Mouse (Mus musculus) c-Kit-negative CD71-positive TER-119-positive erythroid progenitor cells, embryonic 14.5 days (primary cell): ENCODE measurements around the gene Scarb2.

Source experiments
- DNase-seq: peaks from one replicate; pipeline ENCODE4 v3.0.0-alpha.2; 2013; ENCODE audit warnings: low read depth, low spot score

Gene Scarb2

DNA sequence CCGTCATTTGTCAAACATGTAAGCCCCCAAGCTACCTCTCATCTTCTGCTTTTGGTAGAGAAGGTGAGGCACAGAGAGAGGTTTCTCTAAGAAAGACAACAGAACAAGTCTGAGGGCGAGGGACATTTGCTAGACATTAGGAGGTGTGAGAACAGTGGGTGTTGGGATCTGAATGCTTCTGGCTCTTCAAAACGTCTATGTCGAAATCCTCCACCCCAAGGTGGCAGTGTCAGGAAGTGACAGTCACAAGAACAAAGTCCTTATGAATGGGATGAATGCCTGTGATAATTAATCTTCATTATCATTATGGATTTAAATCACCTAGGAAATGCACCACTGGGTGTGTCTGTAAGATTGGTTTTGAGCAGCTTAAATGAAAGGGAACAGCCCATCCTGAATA is 11.3 kb downstream of the Scarb2 start:
- DNase-seq, result no peak

DNA sequence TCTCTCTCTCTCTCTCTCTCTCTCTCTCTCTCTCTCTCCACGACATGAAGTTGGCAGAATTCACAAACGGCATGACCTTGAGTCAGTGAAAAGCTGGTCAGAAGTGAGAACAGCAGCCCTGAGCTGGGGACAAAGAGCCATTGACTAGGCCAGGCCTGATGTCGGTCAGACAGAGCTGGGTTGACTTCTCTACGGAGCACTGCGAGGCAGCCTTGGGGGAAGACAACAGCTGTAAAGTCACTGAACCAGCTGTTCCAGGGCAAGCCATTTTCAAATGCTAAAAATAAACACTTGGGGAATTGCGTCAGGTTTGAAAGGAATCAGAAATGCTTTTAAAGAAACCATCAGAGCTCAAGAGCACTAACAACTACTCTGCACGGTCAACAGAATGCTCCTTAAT is 13.2 kb downstream of the Scarb2 start:
- no peak for DNase-seq

DNA sequence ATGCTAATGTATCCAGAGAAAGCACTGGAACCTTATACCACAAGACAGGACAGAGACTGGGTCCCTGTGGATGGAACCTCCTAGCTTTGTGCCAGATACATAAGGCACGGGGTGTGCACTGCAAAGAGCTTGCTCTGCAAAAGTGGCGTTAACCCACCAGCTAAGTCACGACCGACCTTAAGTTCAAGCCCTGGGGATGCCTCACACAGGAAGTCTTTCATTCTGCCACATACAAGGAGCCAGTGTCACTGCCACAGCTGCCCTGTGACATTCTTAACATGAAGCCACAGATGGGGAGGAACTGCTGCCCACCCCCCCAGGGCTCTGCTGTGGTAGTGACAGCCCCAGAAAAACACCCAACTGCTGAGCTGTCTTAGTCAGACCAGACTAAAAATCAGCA is 15.9 kb downstream of the Scarb2 start:
- no peak for DNase-seq

DNA sequence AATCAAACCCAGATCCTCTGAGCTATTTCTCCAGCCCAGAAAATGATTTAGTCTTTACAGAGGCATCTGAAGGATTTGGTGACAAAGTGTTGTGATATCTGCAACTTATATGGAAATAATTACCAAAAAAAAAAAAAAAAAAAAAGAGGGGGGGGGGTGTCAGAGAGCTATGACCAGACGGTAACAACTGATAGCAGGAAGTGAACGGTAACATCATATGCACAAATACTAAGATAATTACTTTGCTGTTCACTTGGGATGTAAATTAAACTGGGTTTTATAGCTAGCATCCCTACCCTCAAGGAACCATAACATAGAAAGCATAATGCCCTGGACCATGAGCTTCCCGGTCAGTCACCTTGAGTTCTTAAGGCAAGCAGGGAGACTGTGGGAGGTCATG is 16.3 kb downstream of the Scarb2 start:
- DNase-seq, result no peak

DNA sequence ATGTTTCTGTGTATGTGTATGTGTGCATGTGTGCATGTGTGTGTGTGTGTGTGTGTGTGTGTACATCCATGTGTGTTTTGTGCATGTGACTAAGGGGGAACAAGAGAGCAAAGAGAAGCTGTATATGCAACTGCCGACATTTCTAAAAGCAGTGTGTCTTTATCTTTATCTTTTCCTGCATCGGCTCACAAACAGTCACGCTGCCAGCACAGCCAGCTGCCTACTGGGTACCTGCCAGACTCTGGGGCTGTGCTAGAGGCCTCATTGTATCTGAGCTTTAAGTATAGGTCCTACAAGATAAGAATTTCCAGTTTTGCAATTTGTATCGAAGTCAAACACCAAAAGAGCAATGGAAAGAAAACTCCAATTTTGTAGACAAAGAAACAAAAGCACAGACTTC is 17.1 kb downstream of the Scarb2 start:
- no peak for DNase-seq

DNA sequence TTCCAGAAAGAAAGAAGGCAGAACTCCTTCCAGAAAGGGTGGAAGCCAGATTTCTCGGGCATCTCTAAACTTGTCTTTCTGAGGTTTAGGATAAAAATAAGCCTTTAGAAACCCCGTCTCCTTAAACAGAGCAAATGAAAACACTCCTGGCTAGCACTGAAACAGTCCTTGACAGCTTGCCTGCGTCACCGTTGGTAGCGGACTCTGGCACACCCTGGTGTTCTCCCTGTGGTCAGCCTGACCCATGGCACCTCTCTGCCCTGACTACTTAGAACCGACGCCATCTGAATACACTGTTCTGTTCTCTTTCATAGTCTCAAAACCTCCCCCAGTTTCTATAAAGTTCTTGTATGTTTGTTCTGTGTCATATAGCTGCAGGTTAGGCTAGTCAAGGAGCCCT is 17.7 kb downstream of the Scarb2 start:
- no peak for DNase-seq

DNA sequence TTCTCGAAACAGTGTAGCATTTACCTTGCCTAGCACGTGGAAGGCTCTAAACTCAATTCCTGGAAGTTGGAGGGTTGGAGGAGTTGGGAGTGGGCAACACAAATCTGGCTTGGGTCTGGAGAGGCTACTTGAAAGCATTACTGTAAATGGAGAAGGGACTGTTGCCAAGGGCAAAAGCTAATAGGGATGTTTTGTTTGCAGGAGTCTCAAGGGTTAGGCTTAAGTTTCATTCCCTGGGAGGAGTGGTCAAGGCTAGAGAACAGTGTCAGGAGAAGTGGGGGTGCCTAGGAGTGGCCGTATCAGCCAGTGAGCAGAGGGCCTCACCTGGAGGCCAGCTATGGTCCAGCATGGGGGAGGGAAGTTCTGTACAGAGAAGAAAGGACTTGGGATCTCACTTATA is 18.2 kb downstream of the Scarb2 start:
- DNase-seq, result no peak

DNA sequence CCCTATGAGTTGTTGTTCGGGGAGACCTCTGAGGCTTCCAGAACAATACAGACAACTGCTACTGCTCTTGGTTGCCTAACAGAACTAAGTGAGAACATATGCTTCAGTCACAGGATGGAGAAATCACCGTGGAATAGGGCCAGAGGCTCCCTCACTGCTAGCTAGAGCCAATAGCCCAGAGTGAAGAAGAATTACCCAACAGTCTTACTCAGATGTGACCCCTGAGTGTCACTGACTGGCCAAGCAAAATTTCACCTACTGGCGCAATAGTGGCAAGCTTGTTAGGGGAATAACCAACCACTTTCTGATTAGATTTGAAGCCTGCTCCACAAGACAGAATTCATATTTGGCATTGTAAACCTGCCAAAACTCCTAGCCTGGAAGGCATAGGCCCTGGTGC is 19.9 kb downstream of the Scarb2 start:
- no peak for DNase-seq

DNA sequence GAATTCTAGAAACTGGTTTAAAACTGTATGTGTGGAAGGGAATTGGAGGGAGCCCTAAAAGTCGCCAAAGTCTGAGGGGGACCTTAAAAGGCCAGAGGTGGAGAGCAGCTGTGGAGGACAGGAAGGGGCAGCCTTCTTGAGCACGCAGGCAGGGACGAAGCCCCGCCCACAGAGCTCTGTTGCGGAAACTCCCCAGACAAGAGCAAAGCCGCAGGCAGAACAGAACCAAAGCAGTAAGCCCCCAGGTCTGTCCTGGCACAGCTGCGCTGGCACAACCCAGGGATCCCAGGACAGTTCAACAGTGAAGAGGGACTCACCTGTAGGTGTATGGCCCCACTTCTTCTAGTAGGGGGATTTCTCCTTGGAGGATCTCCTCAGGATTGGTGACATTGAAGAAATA is 21.8 kb downstream of the Scarb2 start:
- DNase-seq, result no peak

DNA sequence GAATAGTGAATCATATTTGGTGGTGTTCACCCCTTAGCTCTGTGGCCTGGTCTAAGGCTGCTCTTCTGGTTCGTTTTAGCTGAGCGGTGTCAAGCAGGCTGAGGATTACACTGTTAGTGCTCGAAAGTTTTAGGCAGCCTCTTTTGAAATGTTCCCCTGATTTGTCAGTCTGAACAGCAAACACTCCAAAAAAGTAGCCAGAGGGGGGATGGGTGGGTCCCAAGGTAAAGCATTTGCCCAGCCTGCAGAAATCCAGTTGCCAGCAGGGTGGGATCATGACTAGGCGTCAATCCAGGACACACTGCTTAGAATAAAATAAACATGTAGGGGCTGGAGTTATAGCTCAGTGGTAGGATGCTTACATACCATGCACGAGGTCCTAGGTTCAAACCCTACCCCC is 33.8 kb downstream of the Scarb2 start:
- DNase-seq, result no peak

DNA sequence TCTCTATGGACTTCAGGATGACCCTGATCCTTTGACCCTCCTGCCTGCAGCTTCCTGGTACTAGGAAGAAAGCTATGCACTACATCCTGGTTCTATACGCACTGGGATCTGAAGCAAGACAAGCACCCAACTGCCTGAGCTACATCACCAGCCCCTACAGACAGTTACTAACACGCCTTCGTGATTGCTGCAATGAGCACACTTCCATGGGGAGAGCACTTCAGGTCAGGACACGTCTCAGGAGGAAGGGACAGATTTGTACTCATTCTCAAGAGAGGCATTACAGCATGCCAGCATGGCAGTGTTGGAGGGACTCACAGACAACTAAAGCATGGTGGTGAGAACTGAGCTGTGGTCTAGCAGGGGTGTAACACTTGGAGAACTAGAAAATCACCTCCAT is 35.1 kb downstream of the Scarb2 start:
- DNase-seq, result no peak

DNA sequence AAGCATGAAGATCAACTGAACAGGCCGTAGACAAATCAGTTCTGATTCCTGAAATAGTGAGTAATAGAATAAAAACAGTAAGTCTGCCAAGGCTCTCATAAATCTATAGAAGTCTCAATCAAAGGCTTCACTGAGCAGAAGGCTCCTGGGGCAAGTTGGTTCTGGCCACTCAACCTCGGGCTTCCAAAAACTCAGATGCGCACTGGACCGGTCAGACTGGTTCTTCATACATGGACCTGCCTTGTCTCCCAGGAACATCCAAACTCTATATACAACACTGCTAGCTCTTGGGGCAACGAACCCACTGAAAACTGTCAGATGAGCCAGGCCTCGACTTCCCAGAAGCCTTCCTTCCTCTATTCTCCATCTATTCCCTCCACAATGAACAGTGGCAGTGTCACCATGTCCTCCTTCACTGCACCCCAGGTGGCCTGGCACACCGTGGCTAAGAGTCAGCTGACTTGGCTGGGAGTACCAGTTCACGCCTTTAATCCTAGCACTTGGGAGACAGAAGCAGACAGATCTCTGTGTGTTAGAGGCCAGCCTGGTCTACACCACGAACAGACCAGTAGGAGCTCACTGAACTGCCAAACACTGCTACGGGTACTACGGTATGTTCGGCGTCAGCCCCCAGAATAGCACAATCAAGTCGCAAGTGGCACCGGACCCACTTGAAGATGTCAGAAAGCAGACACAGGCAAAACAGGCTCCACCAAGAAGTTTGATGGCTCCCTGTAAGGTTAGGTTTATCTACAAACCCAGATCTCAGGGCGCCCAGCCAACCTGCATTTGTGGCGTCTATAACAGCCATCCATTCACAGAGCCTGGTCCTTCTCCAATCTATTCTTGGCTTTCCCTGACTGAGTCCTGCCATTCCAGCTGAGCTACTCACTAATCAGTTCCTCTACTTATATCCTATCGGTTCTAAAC is 37.2 kb downstream of the Scarb2 start:
- DNase-seq, result no peak

DNA sequence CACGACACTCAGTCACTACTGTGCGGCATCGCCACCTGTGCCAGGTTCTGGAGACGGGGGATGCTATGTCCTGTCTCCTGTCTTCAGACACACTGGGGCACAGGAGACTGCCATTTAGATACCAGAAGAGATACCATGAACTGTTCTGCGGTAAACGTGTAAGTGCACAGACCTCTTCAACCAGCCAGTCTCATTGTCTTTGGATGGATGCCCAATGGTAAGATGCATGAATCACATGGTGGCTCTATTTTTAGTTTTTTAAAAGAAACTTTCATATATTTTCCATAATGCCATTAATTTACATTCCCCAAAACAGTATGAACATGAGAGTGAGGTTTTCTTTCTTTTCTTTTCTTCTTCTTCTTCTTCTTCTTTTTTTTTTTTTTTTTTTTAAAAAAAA is 38.4 kb downstream of the Scarb2 start:
- no peak for DNase-seq

DNA sequence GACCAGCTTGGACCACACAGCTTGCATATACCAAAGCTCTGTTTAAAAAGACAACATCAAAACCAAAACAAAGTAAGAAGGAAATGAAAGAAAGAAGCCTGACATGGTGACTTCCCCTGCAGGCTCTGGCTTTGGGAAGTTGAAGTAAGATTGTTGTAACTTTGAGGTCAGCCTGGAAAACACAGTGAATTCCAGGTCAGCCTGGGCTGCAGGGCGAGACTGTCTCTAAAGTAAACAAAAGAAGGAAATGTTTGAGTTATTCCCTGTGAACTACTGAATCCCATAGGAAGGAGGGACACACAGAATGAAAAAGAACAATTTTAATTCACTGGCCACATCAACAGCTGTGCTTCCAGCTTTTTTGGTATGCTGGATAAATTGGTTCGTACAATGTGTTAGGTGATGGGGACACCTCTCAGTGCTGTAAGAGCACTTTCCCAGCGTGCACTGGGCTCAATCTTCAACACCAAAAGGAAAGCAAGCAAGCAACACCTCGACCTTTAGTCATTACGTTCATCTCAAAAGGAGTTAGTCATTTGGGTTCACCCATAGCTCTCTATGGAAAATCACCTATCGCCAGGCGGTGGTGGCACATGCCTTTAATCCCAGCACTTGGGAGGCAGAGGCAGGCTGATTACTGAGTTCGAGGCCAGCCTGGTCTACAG is 39.4 kb downstream of the Scarb2 start:
- no peak for DNase-seq

DNA sequence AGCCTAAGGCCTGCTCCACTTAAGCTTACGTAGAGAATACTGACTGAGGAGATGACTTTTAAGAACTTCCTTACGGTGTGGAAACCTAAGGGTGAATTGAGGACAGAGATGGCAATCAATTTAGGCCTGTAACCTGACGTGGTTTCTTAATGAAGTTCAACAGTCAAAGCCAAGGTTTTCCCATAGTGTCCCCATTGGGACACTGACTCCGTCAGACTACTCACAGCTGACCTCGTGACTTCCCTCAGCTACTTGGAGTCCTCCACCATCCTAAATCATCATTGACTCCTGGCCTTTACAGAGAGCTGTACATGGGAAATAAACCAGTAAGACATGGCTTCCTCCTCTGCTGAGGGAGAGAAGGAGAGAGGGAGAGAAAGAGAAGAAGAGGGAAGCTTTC is 41.1 kb downstream of the Scarb2 start:
- no peak for DNase-seq

DNA sequence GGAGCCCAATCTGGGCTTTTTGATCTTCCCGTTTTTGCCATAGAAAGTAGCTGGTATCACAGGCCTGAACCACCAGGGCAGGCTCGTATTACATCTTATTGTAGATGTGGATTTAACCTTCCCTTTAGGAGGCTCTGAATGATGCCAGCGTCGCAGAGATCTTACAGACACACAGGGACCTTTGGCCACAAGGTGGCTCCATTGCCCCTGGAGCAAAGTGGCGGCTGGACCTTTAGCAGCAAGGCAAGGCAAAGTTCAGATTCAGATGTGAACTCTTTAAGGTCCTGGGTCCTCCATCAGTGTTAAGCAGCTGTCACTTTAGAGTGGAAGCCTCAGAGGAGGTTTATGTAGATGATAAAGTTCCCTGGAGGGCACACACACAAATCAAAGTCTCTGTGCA is 45.3 kb downstream of the Scarb2 start:
- DNase-seq, result no peak

DNA sequence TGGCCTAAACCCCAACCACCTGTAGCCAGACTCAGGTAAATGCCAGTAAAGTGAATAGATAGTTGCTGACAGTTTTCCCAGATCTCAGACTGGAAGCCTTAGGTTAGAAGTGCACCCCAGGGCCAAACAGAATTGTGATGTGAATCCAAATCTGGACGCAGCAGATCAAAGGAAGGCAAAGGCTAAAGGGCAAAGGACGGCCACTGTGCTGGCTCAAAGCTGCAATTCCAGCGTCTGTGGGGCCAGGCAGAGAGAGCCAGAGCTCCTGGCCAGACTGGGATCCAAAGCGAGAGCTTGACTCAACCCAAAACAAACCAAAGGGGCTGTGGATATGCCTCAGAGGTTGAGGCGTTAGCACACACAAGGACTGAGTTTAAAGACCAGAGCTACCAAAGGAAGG is 47.9 kb downstream of the Scarb2 start:
- no peak for DNase-seq

DNA sequence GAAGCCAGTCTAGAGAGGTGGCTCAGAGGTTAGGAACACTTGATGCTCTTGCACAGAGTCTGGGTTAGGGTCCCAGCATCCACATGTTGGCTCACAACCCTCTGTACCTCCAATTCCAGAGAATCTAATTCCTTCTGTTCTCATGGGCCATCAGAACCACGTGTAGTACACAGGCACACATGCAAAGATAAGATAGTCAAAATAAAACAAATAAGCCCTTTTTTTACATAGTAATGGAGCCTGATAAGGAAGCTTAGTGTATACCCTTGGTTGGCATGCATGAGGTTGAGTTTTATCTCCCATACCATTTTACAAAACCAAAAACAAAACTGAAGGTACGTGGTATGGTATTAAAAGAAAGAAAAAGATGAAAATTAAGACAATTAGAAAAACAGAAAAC is 49.2 kb downstream of the Scarb2 start:
- no peak for DNase-seq

DNA sequence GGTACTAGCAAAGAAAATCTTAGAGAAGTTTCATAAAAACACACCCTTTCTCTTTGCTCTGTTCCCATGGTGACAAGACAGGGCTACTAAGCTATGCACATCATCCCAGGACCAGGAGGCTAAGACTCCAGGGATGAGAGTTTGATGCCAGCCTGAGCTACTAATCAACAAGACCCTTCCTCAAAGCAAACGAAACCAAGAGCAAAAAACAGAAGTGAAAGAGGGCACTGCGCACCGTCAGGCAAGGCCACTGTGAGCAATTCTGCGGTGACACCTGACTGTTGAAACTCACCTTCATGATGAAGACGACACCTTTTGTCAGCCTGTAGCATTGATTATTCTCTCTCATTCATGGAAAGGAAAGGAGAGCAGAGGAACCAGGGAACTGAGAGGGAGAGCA is 53.8 kb downstream of the Scarb2 start:
- DNase-seq, result no peak

DNA sequence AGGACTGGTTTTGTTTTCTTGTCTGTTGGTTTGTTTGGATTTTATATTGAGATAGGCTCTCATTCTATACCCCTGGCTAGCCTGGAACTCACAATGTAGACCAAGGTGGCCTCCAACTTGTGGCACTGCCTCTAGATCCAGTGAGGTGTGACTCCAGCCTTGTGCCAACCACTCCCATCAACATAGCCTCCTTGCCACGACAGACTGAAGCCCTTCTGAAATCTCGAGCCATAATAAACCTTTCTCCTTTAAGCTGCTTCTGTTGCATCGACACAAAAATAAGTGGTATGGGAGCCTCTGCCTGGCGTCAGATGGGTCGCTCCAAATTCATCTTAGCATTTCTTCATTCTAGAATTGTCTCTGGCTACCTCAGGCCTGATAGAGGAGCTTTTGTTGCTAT is 59.9 kb downstream of the Scarb2 start:
- DNase-seq, result no peak

DNA sequence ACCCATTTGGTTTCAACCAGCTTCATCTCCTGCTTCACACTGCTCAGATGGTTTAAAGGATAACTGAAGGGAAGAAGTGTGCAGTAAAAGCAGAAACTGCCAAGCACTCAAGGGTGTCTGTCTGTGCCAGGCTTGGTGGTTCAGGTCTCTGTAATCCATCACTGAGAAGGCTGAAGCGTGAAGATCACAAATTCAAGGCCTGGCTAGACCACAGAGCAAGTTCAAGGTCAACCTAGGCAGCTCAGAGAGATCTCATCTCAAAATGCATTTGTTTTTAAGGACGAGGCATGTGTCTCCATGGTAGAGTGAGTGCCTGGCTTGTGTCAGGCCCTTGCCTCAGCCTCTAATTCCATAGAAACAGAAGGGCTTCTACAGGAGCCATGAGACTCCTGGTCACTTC is 61.6 kb downstream of the Scarb2 start:
- DNase-seq, result no peak

DNA sequence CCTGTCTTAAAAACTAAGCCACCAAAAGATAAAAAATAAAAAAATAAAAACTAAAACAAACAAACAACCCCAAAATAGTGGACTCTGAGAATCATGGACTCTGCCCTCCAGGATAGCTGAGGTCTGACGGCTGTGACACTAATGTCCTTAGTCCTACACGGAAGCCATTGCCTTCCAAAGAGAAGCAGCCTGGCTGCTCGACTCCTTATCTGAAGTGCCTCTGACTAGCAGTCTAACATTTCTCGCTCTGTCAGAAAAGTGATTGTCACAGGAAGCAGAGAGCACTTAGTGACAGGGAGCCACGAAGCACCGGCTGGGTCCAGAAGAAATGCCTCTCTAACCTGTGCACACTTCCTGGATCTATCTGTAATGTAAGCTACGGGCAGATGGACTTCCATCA is 63.7 kb downstream of the Scarb2 start:
- no peak for DNase-seq

DNA sequence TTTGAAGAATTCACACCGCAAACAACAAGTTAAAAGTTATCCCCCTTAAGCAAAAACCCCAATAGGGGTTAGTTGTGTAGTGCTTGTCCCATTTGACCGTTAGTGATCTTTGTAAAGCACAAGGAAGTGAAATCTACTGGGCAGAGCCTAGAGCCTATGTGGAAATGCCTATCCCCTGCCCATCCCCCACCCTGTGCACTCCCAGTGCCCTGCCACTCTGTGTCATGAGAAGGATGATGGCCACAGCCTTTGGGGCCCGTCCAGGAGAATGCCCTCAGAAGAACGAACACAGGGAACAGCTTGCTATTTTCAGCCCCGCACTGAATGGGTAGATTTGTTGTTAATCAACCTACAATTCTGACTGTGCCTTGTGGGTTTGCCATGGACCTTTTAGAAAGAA is 65.1 kb downstream of the Scarb2 start:
- DNase-seq, result no peak
